Comparison of ENCODE assay signal across 13 mouse cellular contexts in the genomic region with DNA sequence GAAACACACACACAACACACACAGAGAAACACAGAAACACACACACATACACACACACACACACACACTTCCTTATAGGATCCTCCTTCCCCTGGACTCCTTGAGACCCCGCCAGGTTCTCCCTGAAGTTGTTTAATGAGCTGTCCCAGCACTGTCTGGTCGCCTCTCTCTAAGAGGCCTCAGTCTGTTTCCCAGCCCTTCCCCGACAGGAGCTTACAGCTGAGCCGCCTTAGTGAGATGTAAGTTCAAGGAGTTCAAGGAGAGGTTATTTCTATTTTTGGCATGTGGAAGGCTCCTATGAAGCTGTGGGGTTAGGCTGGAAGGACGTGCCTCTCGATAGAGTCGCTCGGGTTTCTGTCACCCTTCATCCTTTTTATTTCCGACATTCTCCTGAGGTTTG.
A peak's percentile ranks its signal among the peaks of the same experiment; 100 is the strongest.
DNase-seq lines count a peak whose midpoint lies in the region; ATAC-seq and TF ChIP-seq lines count a peak whose summit lies in the region.
"Had no signal": no experiment of that assay in that cellular context is flagged by ENCODE, and none has a peak within 500 bp of the region (broad histone marks: within the 10 kb centered on the region; RNA-seq: fewer than 3 reads in every experiment).

No protein-coding gene starts in this region.

- H3K4me2 ChIP-seq in heart, embryonic 13.5 days = peak overlapping the region; percentile 59
- H3K4me2 ChIP-seq in lung, embryonic 14.5 days = peak overlapping the region; percentile 32; the same call in 1 of the 2 replicates
- H3K4me2 ChIP-seq in intestine, embryonic 14.5 days (ENCODE audit: low read length) = peak overlapping the region; percentile 7
- 0 out of 2 replicates have a peak overlapping the region, but pooled peaks have one; percentile 22 for H3K4me2 ChIP-seq in limb, embryonic 15.5 days
- H3K4me2 ChIP-seq: hindbrain, embryonic 14.5 days had no signal

- H3K9me3 ChIP-seq in heart, embryonic 13.5 days = peaks cover 3% of the 10 kb centered on the region; the same call in 1 of the 2 replicates
- H3K9me3 ChIP-seq in lung, embryonic 14.5 days (ENCODE audit: low read depth, low read length) = no peaks in the 10 kb centered on the region
- H3K9me3 ChIP-seq in intestine, embryonic 14.5 days (ENCODE audit: control insufficient read depth, low read length) = no peaks in the 10 kb centered on the region
- no peaks in the 10 kb centered on the region for H3K9me3 ChIP-seq in limb, embryonic 15.5 days
- H3K9me3 ChIP-seq: embryonic facial prominence, embryonic 15.5 days; G1E; midbrain, embryonic 15.5 days had no signal

- DNase-seq in heart, adult 2 months = no peak
- peak; percentile 36 for DNase-seq in lung, embryonic 14.5 days
- DNase-seq in lung, postnatal 36 days = no peak
- DNase-seq in intestine, embryonic 14.5 days (ENCODE audit: low spot score) = no peak
- no peak for DNase-seq in frontal cortex, postnatal 36 days (ENCODE audit: low spot score in 2 of 2)

- no peaks in the 10 kb centered on the region for H3K79me2 ChIP-seq in heart, adult 2 months (replicated peaks; ENCODE audit: control insufficient read depth, insufficient read depth, low read length)

- peak overlapping the region; percentile 17 for H3K4me3 ChIP-seq in heart, embryonic 13.5 days
- no peak overlapping the region for H3K4me3 ChIP-seq in heart, adult 2 months
- H3K4me3 ChIP-seq in lung, embryonic 14.5 days (ENCODE audit: low read depth, low read length) = no peak overlapping the region
- H3K4me3 ChIP-seq in intestine, embryonic 14.5 days (ENCODE audit: low read depth, low read length) = no peak overlapping the region
- no peak overlapping the region for H3K4me3 ChIP-seq in limb, embryonic 15.5 days
- H3K4me3 ChIP-seq: embryonic facial prominence, embryonic 15.5 days; midbrain, embryonic 15.5 days; myocyte had no signal

- no peak for TF ChIP-seq POLR2A in heart, adult 2 months (IDR thresholded peaks at IDR 0.05; ENCODE audit: insufficient read depth, low read depth, low read length)

- H3K27ac ChIP-seq in heart, embryonic 13.5 days (replicated peaks) = peak overlapping the region; percentile 25
- no peak overlapping the region for H3K27ac ChIP-seq in heart, adult 2 months
- no peak overlapping the region for H3K27ac ChIP-seq in lung, embryonic 14.5 days (ENCODE audit: low read depth)
- peak overlapping the region; percentile 28; the same call in 1 of the 2 replicates for H3K27ac ChIP-seq in intestine, embryonic 14.5 days (ENCODE audit: low read depth)
- no peak overlapping the region for H3K27ac ChIP-seq in limb, embryonic 15.5 days
- H3K27ac ChIP-seq: embryonic facial prominence, embryonic 15.5 days; hindbrain, embryonic 14.5 days had no signal

- no peak for TF ChIP-seq CTCF in heart, adult 2 months (IDR thresholded peaks at IDR 0.05)
- TF ChIP-seq CTCF in lung, embryonic 14.5 days (IDR thresholded peaks at IDR 0.05; ENCODE audit: low read depth) = no peak

- H3K4me1 ChIP-seq in heart, embryonic 13.5 days = peaks cover 26% of the 10 kb centered on the region
- peaks cover 1% of the 10 kb centered on the region; the same call in 1 of the 2 replicates for H3K4me1 ChIP-seq in heart, adult 2 months (ENCODE audit: control insufficient read depth, insufficient read depth, low read length)
- 0 out of 2 replicates have a peak, but pooled peaks cover 4% of the 10 kb centered on the region for H3K4me1 ChIP-seq in lung, embryonic 14.5 days (ENCODE audit: insufficient read depth)
- 0 out of 2 replicates have a peak, but pooled peaks cover 6% of the 10 kb centered on the region for H3K4me1 ChIP-seq in intestine, embryonic 14.5 days (replicated peaks; ENCODE audit: control insufficient read depth, insufficient read depth, low read length)
- H3K4me1 ChIP-seq in limb, embryonic 15.5 days = peaks cover 21% of the 10 kb centered on the region; the same call in 1 of the 2 replicates

- intact Hi-C loops in heart, adult 2 months (cut with DNase I) = loop anchor here (2.0 kb wide), 2 partner anchors 271 to 441 kb away; partner anchors contain the start of genes Afmid and Tnrc6c

- H3K36me3 ChIP-seq in heart, embryonic 13.5 days = no peaks in the 10 kb centered on the region
- no peaks in the 10 kb centered on the region for H3K36me3 ChIP-seq in heart, adult 2 months (ENCODE audit: control insufficient read depth, insufficient read depth, low read length)
- H3K36me3 ChIP-seq in lung, embryonic 14.5 days (ENCODE audit: insufficient read depth) = no peaks in the 10 kb centered on the region
- no peaks in the 10 kb centered on the region for H3K36me3 ChIP-seq in intestine, embryonic 14.5 days (ENCODE audit: control insufficient read depth, insufficient read depth, low read length)
- H3K36me3 ChIP-seq in limb, embryonic 15.5 days = no peaks in the 10 kb centered on the region
- H3K36me3 ChIP-seq: embryonic facial prominence, embryonic 15.5 days; G1E; midbrain, embryonic 15.5 days had no signal

- ATAC-seq in heart, embryonic 13.5 days (ENCODE audit: extremely low read depth, insufficient number of reproducible peaks, low FRiP score, low TSS enrichment) = no peak
- ATAC-seq in lung, embryonic 14.5 days (ENCODE audit: insufficient read depth) = no peak
- peak; percentile 64 for ATAC-seq in intestine, embryonic 14.5 days (replicated peaks; ENCODE audit: low FRiP score, low TSS enrichment, low read depth)
- no peak for ATAC-seq in limb, embryonic 15.5 days (ENCODE audit: insufficient number of reproducible peaks, low FRiP score, low TSS enrichment, low read depth)
- no peak for ATAC-seq in megakaryocyte progenitor cell, adult 5-6 weeks (replicated peaks; ENCODE audit: poor library complexity)

- peak overlapping the region; percentile 61 for H3K9ac ChIP-seq in heart, embryonic 13.5 days
- H3K9ac ChIP-seq in heart, adult 2 months (ENCODE audit: low read depth, low read length) = no peak overlapping the region
- no peak overlapping the region for H3K9ac ChIP-seq in lung, embryonic 14.5 days
- no peak overlapping the region for H3K9ac ChIP-seq in intestine, embryonic 14.5 days (ENCODE audit: low read length)
- no peak overlapping the region for H3K9ac ChIP-seq in limb, embryonic 15.5 days
- H3K9ac ChIP-seq: embryonic facial prominence, embryonic 15.5 days; hindbrain, embryonic 14.5 days; midbrain, embryonic 15.5 days had no signal

- TF ChIP-seq EP300 in heart, adult 2 months (IDR thresholded peaks at IDR 0.05; ENCODE audit: insufficient read depth, low read depth, low read length) = no peak

- H3K27me3 ChIP-seq in heart, embryonic 13.5 days (replicated peaks) = peaks cover 45% of the 10 kb centered on the region
- no peaks in the 10 kb centered on the region for H3K27me3 ChIP-seq in heart, adult 2 months (ENCODE audit: control insufficient read depth, insufficient read depth, low read length)
- peaks cover 7% of the 10 kb centered on the region for H3K27me3 ChIP-seq in lung, embryonic 14.5 days (ENCODE audit: insufficient read depth, low read length)
- H3K27me3 ChIP-seq in intestine, embryonic 14.5 days (replicated peaks; ENCODE audit: control insufficient read depth, insufficient read depth, low read length) = peaks cover 5% of the 10 kb centered on the region; the same call in 1 of the 2 replicates
- H3K27me3 ChIP-seq in limb, embryonic 15.5 days = peaks cover 23% of the 10 kb centered on the region
- H3K27me3 ChIP-seq: midbrain, embryonic 15.5 days had no signal

- WGBS in heart, embryonic 13.5 days = 6% methylated on average over 9 of the region's 9 CpGs
- 14% methylated on average over 9 of the region's 9 CpGs for WGBS in heart, adult 2 months
- 4% methylated on average over 9 of the region's 9 CpGs for WGBS in lung, embryonic 14.5 days
- WGBS in intestine, embryonic 14.5 days = 11% methylated on average over 9 of the region's 9 CpGs
- 14% methylated on average over 9 of the region's 9 CpGs for WGBS in limb, embryonic 15.5 days

Comparison
In these comparisons a context has a peak if more than half of its experiments do, and no peak if none do; other contexts are left out.
1. H3K27ac ChIP-seq: peak in heart, embryonic 13.5 days (single experiment) and intestine, embryonic 14.5 days (single experiment); none in heart, adult 2 months (single experiment), lung, embryonic 14.5 days (single experiment) and limb, embryonic 15.5 days (single experiment).
2. H3K4me2 ChIP-seq: peak in every context shown above with its lines; median percentile 59 in heart, embryonic 13.5 days; 32 in lung, embryonic 14.5 days; 22 in limb, embryonic 15.5 days; 7 in intestine, embryonic 14.5 days.